21 mouse cellular contexts compared by ENCODE assay signal in the genomic region with DNA sequence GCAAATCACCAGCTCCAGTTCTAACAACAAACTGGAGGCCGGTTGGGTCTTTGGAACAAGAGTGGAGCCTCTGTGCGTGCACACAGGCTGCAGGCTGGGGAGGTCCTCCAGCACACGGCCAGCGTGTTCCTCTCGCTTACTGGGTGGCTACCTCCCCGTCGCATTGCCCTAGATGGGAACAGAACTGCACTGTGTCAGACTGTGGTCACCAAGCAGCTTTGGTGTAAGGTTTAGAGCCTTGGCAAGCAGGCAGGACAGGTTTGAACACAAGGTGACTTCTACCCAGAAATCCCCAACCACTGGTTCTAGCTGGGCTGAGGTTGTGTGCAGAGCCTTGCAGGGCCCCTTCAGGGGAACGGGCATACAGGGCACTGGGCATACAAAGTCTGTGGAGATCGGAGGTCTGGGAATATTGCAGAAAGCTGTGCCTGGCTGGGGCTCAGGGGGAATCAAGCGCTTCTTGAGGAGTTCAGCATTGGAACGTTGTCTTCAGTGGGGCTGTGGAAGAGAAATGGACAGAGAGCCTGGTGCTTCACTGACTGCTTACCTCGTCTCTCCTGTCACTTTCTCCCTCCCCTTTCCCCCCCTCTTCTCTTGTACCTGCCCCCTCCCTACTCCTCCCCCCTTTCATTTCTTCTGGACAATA.
A peak's percentile ranks its signal among the peaks of the same experiment; 100 is the strongest.
DNase-seq lines count a peak whose midpoint lies in the region; ATAC-seq and TF ChIP-seq lines count a peak whose summit lies in the region.
"Had no signal": no experiment of that assay in that cellular context is flagged by ENCODE, and none has a peak within 500 bp of the region (broad histone marks: within the 10 kb centered on the region; RNA-seq: fewer than 3 reads in every experiment).

No protein-coding gene starts in this region.

- no peaks in the 10 kb centered on the region for H3K27me3 ChIP-seq in limb, embryonic 12.5 days
- H3K27me3 ChIP-seq in limb, embryonic 10.5 days (ENCODE audit: low read depth, poor library complexity, severe bottlenecking), result no peaks in the 10 kb centered on the region
- H3K27me3 ChIP-seq in kidney, embryonic 14.5 days (ENCODE audit: control insufficient read depth, insufficient read depth, low read length), result no peaks in the 10 kb centered on the region
- no peaks in the 10 kb centered on the region for H3K27me3 ChIP-seq in kidney, postnatal 0 days (ENCODE audit: insufficient read depth, low read length)
- H3K27me3 ChIP-seq in stomach, embryonic 14.5 days (ENCODE audit: control insufficient read depth, insufficient read depth, low read length), result no peaks in the 10 kb centered on the region
- H3K27me3 ChIP-seq in neural tube, embryonic 15.5 days (replicated peaks), result no peaks in the 10 kb centered on the region
- H3K27me3 ChIP-seq: embryonic facial prominence, embryonic 15.5 days; liver, embryonic 12.5 days; midbrain, embryonic 12.5 days had no signal

- TF ChIP-seq CTCF in kidney, postnatal 0 days (IDR thresholded peaks at IDR 0.05; ENCODE audit: low read depth), result no peak

- H3K4me3 ChIP-seq in limb, embryonic 12.5 days (replicated peaks), result no peak overlapping the region
- no peak overlapping the region for H3K4me3 ChIP-seq in limb, embryonic 10.5 days
- no peak overlapping the region for H3K4me3 ChIP-seq in kidney, embryonic 14.5 days (ENCODE audit: low read length)
- H3K4me3 ChIP-seq in kidney, postnatal 0 days (replicated peaks; ENCODE audit: low read depth, low read length), result no peak overlapping the region
- H3K4me3 ChIP-seq in stomach, embryonic 14.5 days (ENCODE audit: low read depth, low read length), result no peak overlapping the region
- H3K4me3 ChIP-seq in neural tube, embryonic 15.5 days (replicated peaks), result no peak overlapping the region
- H3K4me3 ChIP-seq: embryonic facial prominence, embryonic 15.5 days; liver, embryonic 12.5 days; midbrain, embryonic 12.5 days; myocyte had no signal

- no peak overlapping the region for H3K9ac ChIP-seq in limb, embryonic 12.5 days (replicated peaks)
- H3K9ac ChIP-seq in kidney, embryonic 14.5 days (ENCODE audit: low read depth, low read length), result no peak overlapping the region
- H3K9ac ChIP-seq in kidney, postnatal 0 days (ENCODE audit: low read depth, low read length), result no peak overlapping the region
- no peak overlapping the region for H3K9ac ChIP-seq in stomach, embryonic 14.5 days (replicated peaks; ENCODE audit: low read depth, low read length)
- no peak overlapping the region for H3K9ac ChIP-seq in neural tube, embryonic 15.5 days (replicated peaks)
- H3K9ac ChIP-seq: embryonic facial prominence, embryonic 15.5 days; liver, embryonic 12.5 days; midbrain, embryonic 12.5 days had no signal

- peaks cover 27% of the 10 kb centered on the region for H3K4me1 ChIP-seq in limb, embryonic 12.5 days (replicated peaks)
- H3K4me1 ChIP-seq in limb, embryonic 10.5 days, result peaks cover 20% of the 10 kb centered on the region
- peaks cover 15% of the 10 kb centered on the region for H3K4me1 ChIP-seq in kidney, embryonic 14.5 days (ENCODE audit: control insufficient read depth, insufficient read depth, low read length)
- peaks cover 16% of the 10 kb centered on the region; the same call in 1 of the 2 replicates for H3K4me1 ChIP-seq in kidney, postnatal 0 days (replicated peaks; ENCODE audit: insufficient read depth, low read length)
- peaks cover 11% of the 10 kb centered on the region; the same call in 1 of the 2 replicates for H3K4me1 ChIP-seq in stomach, embryonic 14.5 days (ENCODE audit: control insufficient read depth, insufficient read depth, low read length)
- H3K4me1 ChIP-seq in neural tube, embryonic 15.5 days, result peaks cover 17% of the 10 kb centered on the region
- H3K4me1 ChIP-seq: liver, embryonic 12.5 days had no signal

- H3K9me3 ChIP-seq in limb, embryonic 12.5 days, result peaks cover 6% of the 10 kb centered on the region; the same call in 1 of the 2 replicates
- no peaks in the 10 kb centered on the region for H3K9me3 ChIP-seq in limb, embryonic 10.5 days (replicated peaks)
- H3K9me3 ChIP-seq in kidney, embryonic 14.5 days (ENCODE audit: control insufficient read depth, low read length), result no peaks in the 10 kb centered on the region; the same call in 1 of the 2 replicates
- H3K9me3 ChIP-seq in kidney, postnatal 0 days (replicated peaks; ENCODE audit: low read length), result no peaks in the 10 kb centered on the region
- H3K9me3 ChIP-seq in stomach, embryonic 14.5 days (ENCODE audit: control insufficient read depth, low read depth, low read length), result no peaks in the 10 kb centered on the region
- no peaks in the 10 kb centered on the region for H3K9me3 ChIP-seq in neural tube, embryonic 15.5 days (replicated peaks)
- H3K9me3 ChIP-seq: embryonic facial prominence, embryonic 15.5 days; liver, embryonic 12.5 days; midbrain, embryonic 12.5 days had no signal

- H3K36me3 ChIP-seq in limb, embryonic 12.5 days, result no peaks in the 10 kb centered on the region
- no peaks in the 10 kb centered on the region for H3K36me3 ChIP-seq in limb, embryonic 10.5 days
- H3K36me3 ChIP-seq in kidney, embryonic 14.5 days (ENCODE audit: control insufficient read depth, insufficient read depth, low read length), result no peaks in the 10 kb centered on the region
- H3K36me3 ChIP-seq in kidney, postnatal 0 days (ENCODE audit: insufficient read depth, low read length), result no peaks in the 10 kb centered on the region
- H3K36me3 ChIP-seq in stomach, embryonic 14.5 days (ENCODE audit: control insufficient read depth, insufficient read depth, low read length), result no peaks in the 10 kb centered on the region
- H3K36me3 ChIP-seq in neural tube, embryonic 15.5 days, result no peaks in the 10 kb centered on the region
- H3K36me3 ChIP-seq: embryonic facial prominence, embryonic 15.5 days; G1E; liver, embryonic 12.5 days; midbrain, embryonic 12.5 days had no signal

- no peak overlapping the region for H3K4me2 ChIP-seq in limb, embryonic 12.5 days
- no peak overlapping the region for H3K4me2 ChIP-seq in kidney, embryonic 14.5 days (replicated peaks; ENCODE audit: low read depth, low read length)
- no peak overlapping the region for H3K4me2 ChIP-seq in kidney, postnatal 0 days (ENCODE audit: low read length)
- H3K4me2 ChIP-seq in stomach, embryonic 14.5 days (replicated peaks; ENCODE audit: low read depth, low read length), result no peak overlapping the region
- no peak overlapping the region for H3K4me2 ChIP-seq in neural tube, embryonic 15.5 days
- H3K4me2 ChIP-seq: embryonic facial prominence, embryonic 15.5 days; liver, embryonic 12.5 days; midbrain, embryonic 12.5 days had no signal

- WGBS in limb, embryonic 12.5 days, result 77% methylated on average over 12 of the region's 12 CpGs
- 88% methylated on average over 12 of the region's 12 CpGs for WGBS in limb, embryonic 10.5 days
- 78% methylated on average over 12 of the region's 12 CpGs for WGBS in kidney, embryonic 14.5 days
- WGBS in kidney, postnatal 0 days, result 71% methylated on average over 12 of the region's 12 CpGs
- WGBS in stomach, embryonic 14.5 days, result 80% methylated on average over 12 of the region's 12 CpGs
- WGBS in neural tube, embryonic 15.5 days, result 86% methylated on average over 12 of the region's 12 CpGs

- H3K27ac ChIP-seq in limb, embryonic 12.5 days, result peak overlapping the region; percentile 59; the same call in 1 of the 2 replicates
- no peak overlapping the region; the same call in 1 of the 2 replicates for H3K27ac ChIP-seq in limb, embryonic 10.5 days
- peak overlapping the region; percentile 37; the same call in 1 of the 2 replicates for H3K27ac ChIP-seq in kidney, embryonic 14.5 days (ENCODE audit: low read depth, low read length)
- H3K27ac ChIP-seq in kidney, postnatal 0 days, result peak overlapping the region; percentile 42
- peak overlapping the region; percentile 27; the same call in 1 of the 2 replicates for H3K27ac ChIP-seq in stomach, embryonic 14.5 days (ENCODE audit: low read length)
- no peak overlapping the region for H3K27ac ChIP-seq in neural tube, embryonic 15.5 days (replicated peaks)
- H3K27ac ChIP-seq: embryonic facial prominence, embryonic 15.5 days; liver, embryonic 12.5 days; midbrain, embryonic 12.5 days had no signal

- ATAC-seq in limb, embryonic 12.5 days (ENCODE audit: insufficient number of reproducible peaks, insufficient read depth, low FRiP score, low TSS enrichment, low read depth), result no peak
- ATAC-seq in kidney, embryonic 14.5 days (ENCODE audit: low FRiP score, low TSS enrichment), result no peak
- no peak for ATAC-seq in kidney, postnatal 0 days (replicated peaks; ENCODE audit: low FRiP score, low read depth)
- no peak for ATAC-seq in stomach, embryonic 14.5 days (ENCODE audit: insufficient number of reproducible peaks, insufficient read depth, low FRiP score, low read depth)
- no peak for ATAC-seq in neural tube, embryonic 15.5 days (ENCODE audit: low FRiP score)
- ATAC-seq: CD4-positive, CD25-positive, alpha-beta regulatory T cell, adult 4 months; liver, embryonic 12.5 days had no signal

- DNase-seq in limb, embryonic 10.5 days (ENCODE audit: low spot score), result no peak
- no peak for DNase-seq in kidney, postnatal 0 days (ENCODE audit: low spot score)
- DNase-seq in adrenal gland, postnatal 25 days, result no peak
- DNase-seq: cerebellum, postnatal 10 days; embryo, embryonic 11 days; gastrocnemius, postnatal 25 days; heart, postnatal 4 days; lung, postnatal 4 days; retina, postnatal 1 day; spleen, adult 18-20 months; thymus, postnatal 14 days had no signal

Comparison
In these comparisons a context has a peak if more than half of its experiments do, and no peak if none do; other contexts are left out.
1. H3K27ac ChIP-seq: peak in limb, embryonic 12.5 days (single experiment), kidney, embryonic 14.5 days (single experiment), kidney, postnatal 0 days (single experiment) and stomach, embryonic 14.5 days (single experiment); none in limb, embryonic 10.5 days (single experiment) and neural tube, embryonic 15.5 days (single experiment).